Mouse (Mus musculus): ENCODE measurements around the gene Ppat. TPM values are rescaled to one million over a fixed set of nuclear protein-coding genes. Genes with fewer than 3 reads are reported as not detected.
A peak's percentile ranks its signal among the peaks of the same experiment; 100 is the strongest.
"Not testable (repeated sequence)": the region's sequence is repeated elsewhere in the genome, so short reads cannot be mapped to it uniquely, and the experiment has no call there.

The Ppat gene
- total RNA-seq, 1 experiment from 2014 or later = 28.0 TPM

DNA sequence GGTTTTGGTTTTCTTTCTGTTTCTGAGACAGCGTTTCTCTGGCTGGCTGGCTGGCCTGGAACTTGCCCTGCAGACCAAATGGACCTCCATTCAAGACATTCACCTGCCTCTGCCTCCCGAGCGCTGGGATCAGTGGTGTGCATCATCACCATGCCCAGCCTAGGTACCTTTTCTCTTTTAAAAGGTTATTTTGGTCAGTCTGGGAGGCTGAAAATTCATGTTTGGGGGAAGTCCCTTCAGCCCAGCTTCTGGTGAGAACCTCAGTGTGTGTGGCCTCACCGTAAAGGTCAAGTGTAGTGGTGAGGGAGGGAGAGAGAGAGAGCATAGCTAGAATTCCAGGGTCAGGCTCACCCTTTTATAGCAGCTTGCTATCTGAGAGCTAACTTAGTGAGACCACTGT, 3.6 kb downstream of the Ppat start:
- no peak for DNase-seq

DNA sequence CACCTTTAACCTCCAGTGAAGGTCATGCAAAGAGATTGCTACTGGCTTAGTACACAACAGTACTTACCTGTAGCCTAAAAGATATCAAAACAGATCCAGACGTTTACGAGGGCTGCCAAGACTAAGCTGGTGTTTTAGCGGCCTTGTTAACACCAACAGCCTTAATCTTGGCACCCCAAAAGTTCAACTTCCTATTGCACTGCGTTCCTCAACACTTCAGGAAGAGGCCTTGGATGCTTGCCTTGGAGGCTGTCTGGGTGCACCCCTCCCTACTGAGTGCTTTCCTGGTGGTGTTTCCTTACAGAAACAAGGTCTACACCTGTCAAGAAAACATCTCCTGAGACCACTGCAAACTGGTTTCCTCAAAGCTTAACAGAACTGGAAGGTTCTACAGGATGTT, 4.2 kb downstream of the Ppat start:
- DNase-seq = no peak

DNA sequence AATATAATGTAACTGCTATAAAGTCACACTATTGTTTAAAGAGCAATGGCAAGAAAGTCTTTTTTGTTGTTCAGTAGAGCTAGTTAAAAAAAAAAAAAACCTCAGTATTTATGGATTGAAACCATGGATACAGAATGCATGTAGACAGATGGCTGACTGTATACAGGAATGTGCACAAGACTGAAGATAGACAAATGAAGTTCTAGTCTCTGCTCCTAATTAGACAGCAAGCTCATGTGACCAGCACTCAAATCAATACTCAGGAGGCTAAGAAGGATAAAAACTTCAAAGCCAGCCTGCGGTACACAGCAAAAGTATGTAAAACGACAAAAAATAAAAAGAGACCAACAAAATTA, 5.7 kb downstream of the Ppat start:
- DNase-seq = no peak

DNA sequence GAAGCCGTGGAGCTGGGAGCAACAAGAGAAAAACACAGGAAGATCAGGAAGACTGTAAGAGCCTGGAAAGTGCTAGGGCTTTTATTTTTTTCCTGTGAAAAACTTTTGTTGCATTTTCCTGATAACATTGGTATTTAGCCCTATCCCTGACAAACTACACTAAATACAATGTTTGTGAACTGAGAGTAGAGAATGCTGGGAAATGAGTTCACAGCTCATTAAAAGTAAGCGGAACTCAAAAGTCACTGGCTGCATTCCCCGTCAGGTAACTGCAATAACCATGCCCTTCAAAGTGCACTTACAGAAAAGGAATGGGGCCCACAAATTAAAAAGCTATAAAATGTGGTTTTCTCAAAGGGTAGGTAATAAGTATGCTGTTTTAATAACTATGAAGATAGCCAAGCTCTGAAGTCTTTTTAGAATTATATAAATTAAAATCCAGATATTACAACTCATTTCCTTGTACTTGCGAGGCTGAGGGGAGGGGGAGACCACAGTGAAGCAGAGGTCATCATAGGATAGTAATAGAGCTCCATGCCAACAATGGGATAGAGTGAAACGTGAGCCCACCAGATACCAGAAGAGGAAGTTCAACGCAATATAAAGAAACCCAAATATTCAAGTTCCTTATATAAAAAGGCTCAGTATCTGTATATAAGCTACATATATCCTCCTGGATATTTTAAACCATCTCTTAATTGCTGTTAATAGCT, 6.3 kb downstream of the Ppat start:
- no peak for DNase-seq

DNA sequence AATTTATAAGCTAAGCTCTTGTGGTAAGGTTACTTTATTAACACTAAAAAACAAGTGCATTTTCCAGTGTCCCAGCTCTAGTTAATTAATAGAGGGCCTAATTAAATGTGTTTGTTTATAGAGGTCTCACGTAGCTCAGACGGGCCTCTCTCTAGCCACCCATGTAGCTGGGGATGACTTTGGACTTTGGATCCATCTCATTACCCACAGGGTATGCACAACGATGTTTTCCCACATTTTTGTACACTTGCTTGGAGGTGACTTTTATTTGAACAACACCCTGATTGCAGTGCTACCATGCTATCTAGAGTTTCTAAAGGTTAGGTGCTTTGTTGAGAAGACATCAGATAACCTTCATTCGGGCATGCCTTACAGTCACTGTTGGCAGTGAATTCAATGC, 8.9 kb downstream of the Ppat start:
- DNase-seq = no peak

DNA sequence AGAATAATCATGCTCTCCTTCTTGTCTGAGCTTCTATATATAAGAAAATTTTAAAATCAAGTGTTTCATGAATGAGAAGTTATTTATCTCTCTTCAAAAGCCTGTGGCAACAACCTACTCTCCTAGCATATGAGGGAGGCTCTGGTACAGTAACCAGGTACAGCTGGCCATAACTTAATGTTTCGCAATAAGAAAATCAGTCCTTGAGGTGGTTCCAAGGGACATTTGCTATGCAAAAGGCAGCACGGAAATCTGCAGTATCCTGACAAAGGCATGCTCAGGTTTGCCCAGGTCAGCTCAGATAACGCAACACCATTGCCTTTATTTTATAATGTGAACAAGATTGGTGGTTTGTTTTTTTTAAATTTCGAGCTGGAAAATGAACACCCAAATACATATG, 9.4 kb downstream of the Ppat start:
- DNase-seq = no peak

DNA sequence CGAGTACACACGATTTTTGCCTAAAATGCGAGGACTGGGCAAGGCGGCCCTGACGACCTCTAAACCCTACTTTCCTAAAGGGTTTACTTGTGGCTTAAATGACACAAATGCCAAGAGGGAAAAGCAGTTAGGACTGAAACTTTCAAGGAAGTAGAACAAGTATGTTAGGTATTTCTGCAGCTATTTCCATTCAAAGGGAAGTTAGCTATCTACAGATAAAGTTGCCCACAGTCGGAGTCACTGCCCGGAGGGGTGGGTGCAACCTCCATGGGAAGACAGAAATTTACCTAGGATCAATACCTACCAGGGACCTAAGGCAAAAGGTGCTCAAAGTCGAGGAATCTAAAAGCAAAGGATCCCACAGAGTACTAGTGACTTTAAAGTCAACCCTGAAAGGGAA, 11.7 kb downstream of the Ppat start:
- DNase-seq = no peak

DNA sequence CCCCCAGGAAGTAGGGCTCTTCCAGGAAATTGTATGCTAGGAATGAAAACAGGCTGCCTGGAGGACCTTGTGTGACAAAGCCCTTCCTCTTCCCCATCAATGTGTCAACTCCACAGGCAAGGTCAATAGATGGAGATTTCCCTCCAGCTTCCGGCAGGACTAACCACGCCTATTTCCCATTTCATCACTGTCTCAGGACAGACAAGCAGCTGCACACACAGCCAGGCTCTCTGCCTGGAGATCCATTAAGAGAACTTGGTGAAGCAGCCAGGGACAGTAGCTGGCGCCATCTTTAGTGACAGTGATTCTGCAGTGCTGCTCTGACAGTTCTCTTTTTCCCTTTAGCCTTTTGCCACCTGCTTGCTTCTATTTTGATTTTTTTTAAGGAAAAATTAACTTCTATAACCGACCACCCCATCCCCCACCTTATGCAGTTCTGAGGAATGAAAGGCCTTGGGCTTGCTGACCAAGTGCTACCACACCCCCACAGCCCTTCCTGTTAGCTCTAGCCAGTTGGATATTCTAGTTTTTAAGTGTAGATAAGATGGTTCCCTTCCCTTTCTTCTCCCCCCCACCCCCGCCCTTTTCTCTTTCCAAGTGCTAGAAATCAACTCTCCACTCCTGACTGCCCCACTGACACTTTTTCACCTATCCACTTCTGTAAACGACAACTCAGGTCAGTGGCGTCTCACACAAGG, 22.0 kb downstream of the Ppat start:
- DNase-seq = no peak

DNA sequence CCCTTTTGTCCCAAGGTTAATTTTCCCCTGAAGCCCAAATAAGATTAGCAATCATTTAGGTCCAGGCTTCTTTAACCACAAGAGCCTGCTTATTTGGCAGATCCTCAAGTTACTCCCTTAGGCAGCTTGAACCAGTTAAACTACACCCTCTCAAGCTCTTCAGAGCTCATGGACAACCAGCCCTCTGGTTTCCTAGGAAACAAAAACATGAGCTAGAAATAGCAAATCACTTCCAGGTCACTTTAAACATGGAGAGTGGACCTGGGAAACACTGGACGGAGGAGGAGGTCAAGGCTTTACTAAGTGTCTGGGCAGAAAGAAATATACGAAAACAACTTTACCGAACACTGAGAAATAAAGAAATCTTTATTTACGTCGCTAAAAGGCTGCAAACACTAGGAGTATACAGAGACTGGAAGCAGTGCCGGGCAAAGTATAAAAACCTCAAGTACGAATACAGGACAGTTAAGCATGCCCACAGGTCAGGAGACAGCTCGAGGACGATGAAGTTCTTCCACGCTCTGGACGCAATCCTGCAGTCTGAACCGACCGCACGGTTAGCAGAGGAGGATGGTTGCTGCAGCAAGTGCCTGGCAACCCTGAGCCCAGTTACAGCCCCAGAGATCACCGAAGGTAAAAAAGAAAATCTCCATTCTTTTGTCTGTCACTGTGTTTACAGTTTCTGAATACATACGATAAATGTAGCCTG, 23.1 kb downstream of the Ppat start:
- peak; percentile 9 for DNase-seq

DNA sequence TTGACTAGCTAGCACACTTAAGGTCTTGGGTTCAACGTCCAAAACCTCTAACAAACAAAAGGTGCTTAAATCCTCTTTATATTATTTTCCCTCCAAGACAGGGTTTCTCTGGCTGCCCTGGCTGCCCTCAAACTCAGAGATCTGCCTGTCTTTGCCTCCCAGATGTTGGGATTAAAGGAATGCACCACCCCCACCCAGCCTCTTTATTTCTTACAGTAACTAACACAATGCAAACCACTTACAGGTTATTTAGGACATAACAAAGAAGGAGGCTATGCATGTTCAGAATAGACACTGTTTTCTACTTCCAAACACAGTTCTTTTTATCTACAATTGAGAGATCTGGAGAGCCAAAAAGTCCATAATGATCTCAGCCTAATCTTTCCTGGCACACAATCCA, 27.1 kb downstream of the Ppat start:
- no peak for DNase-seq

DNA sequence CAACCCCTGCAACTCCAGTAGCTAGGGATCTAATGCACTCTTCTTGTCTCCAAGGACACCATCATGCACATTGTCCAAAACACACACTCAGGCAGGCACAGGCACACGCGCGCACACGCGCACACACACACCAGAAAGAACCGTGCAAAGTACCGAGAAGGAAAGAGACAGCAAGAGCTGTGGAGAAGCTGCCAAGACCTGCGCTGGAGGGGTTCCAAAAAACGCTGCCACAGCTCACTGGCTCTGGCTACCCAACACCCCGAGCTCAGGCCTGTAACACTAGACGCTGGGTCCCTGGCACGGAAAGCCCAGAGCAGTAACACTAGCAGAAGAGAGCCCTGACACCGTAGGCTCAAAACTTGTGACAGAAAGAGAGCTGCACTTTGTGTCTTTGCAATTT, 27.9 kb downstream of the Ppat start:
- peak; percentile 78 for DNase-seq

DNA sequence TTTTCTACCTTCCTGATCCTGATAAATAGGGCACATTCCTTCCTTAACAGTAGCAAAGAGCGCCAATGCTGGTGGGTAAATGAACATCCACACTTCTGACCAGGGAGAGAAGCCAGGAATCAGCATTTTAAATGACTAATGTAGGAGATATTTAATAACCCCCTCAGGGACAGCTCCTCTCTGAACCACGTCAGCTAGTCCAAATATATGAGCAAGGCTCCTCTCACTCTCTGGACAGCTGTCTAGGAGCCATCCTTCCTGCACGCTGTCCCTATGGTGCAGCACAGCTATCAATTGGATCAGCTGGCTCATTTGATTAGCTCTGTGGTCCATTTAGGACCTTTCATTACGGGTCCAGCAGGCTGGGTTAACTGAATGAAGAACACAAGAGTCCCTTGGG, 28.5 kb downstream of the Ppat start:
- no peak for DNase-seq

DNA sequence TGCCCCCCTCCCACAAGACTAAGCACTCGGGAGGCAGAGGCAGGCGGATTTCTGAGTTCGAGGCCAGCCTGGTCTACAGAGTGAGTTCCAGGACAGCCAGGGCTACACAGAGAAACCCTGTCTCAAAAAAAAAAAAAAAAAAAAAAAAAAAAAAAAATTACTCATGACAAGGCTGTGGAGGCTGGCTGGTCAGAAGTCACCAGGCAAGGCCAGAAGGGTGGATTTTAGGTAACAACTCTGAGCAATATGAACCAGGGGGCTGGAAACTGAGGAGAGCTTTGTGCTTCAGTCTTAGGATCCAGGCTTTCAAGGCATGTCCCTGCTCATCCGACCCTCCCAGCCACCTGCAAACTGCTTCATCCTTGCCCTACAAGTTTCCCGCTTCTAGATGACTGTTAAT, 38.9 kb downstream of the Ppat start:
- not testable (repeated sequence) for DNase-seq

DNA sequence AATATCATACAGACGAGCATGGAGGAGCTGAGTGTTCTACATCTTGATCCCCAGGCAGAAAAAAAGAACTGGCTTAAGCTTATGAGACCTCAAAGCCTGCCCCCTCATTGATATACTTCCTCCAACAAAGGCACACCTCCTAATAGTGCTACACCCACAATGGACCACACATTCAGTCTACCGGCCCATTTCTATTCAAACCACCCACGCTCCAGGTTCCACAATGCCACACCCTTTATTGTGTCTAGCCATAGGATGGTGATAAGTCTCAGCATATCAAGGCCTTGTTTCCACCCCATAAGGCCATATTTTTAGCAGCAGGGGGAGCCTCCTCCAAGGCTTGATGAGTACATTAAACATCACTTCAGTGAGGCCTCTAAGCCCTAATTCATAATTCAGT, 40.6 kb downstream of the Ppat start:
- no peak for DNase-seq

DNA sequence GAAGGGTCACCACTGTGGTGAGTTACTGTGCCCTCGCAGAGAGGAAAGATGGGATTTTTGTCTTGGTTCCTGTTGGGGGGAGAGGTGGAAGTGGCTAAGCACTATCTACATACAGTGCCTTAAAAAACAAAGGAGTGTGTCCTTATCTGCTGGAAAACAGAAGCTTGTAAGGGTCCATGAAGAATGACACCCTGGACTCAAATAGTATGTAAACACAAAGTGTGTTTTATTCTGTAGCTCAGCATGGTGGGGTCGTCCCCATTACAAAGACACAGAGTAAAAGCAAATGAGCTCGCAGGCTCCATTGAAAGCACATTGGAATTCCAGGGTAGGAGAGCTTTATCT, 45.3 kb downstream of the Ppat start:
- DNase-seq = no peak

DNA sequence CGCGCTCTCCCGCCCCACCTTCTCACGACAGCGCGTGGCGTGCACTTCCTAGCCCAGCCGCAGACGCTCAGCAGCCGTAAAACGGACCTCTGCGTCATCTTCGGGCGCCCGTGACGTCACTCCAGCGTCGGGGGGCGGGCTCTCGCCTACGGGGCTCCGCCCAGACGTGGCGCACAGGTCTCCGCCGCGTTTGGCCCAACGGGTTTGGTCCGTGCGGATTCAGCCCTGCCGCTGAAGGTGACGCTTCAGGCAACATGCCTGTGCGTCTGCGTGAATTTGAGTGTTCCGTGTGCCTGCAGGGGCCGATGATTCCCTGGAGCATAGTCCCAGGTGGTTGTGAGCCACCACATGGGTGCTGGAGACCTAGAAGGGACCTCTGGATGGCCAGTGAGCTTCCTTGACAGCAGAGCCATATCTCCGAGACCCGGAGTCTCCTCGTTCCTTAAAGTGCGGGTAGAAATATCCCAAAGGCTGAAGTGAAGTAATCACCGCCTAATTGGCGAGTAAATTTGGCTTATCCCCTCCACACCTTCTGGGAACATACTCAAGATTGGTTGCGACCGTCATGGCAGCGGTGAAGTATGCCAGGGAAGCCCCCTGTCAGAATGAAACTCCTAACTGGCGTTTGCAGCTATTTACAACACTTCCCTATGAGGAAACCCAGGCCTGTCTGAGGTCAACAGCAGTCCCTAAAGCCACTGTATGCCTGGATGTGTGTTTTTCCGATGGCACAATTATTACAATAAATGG, 45.8 kb downstream of the Ppat start, which contains the start of gene Aasdh:
Gene Aasdh, minus strand, starts transcription at position 110 of the 750 bp plus-strand sequence.
- peak; percentile 99 for DNase-seq

DNA sequence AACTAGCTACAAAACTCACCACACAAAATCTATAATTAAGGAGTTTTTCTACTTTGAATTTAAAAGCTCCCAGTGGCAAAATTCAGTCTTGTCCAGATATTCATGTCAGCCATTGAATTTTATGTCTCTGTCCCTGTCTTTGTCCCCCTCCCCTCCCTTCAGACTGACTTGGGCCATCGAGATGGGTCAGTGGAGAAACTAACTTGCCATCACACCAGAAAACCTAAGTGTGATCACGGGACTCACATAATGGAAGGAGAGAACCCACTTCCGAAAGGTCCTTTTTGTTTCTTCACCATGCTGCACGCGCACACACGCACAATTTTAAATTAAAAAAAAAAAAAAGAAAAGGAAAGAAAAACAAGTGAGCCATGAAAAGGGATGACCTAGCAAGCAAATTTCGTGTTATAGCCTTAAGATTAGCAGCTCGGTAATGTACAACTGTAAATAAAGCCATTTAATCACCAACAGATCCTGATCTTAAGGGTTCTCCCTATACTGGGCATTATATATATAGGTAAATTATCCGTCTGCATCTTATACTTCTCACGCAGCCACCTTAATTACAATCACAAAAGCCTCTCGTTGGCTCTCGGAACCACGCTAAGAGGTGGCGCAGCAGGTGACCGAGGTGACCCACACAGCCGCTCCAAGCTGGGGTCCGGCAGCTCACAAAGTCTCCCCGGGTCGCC, 46.5 kb downstream of the Ppat start:
- DNase-seq = no peak

DNA sequence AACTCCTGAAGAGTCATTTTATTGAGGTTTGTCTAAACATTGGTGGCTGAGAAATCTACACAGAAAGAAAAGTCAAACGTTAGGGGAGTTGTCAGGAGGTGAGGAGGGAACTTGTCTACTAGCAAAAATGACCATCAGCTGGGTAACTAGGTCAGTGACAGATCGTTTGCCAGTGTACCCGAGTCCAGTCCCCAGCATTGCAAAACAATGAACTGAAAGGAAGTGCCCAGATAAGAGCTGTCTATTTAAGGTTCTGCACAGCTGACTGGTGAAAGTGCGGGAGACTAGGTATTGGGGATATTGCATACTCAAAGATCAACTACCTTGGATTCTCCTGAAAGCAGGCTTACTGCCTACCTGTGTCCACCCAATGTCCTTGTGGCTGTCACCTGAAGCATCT, 49.2 kb downstream of the Ppat start:
- DNase-seq = no peak

DNA sequence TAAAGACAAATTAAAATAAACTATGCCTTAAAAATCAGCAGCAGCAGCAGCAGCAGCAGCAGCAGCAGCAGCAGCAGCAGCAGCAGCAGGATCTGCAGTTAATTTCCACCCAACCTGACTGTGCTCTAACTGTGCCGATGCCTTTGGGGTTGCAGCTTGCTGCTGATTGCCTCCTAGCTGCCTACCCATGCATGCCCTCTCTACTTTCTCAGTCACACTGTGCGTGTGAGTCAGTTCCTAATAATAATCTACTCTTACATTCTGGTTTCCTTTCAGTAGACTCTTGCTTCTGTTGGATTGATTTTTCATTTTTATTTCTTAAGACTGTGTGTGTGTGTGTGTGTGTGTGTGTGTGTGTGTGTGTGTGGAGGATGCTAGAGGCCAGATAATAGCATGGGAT, 58.3 kb downstream of the Ppat start:
- DNase-seq = no peak

DNA sequence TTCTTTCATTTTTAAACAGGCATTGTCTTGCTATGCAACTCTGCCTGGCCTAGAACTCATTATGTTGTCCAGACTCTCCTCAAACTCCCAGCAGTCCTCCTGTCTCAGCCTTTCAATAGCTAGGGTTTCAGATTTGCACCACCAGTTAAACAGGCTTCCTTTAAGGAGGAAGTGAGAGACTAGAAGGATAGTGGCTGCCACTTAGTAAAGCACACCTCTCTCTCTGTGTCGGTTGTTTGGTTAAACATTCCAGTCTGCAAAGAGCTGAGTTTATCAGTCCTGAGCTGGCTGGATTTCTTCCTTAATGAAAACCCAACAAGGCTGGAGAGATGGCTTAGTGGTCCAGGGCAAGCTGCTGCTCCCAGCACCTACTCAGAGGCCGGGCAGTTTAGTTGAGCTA, 58.8 kb downstream of the Ppat start:
- DNase-seq = no peak

DNA sequence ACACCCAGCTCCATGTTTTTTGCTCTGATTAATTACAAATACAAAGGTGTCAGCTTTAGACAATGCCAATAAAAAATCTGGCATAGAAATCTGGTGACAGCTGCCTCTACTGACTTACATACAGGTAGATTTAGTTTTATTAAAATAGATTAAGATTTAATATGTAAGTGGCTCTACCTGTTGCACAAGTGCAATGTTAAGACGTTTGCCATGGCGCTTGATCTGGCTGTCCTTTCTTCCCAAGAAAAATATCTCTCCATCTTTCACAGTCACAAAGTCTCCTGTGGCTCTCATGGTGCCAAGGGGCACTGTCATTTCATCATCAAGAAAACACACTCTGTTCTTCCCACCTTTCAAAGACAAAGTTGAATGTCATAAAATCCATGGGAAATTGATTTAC, 64.4 kb downstream of the Ppat start:
- no peak for DNase-seq

DNA sequence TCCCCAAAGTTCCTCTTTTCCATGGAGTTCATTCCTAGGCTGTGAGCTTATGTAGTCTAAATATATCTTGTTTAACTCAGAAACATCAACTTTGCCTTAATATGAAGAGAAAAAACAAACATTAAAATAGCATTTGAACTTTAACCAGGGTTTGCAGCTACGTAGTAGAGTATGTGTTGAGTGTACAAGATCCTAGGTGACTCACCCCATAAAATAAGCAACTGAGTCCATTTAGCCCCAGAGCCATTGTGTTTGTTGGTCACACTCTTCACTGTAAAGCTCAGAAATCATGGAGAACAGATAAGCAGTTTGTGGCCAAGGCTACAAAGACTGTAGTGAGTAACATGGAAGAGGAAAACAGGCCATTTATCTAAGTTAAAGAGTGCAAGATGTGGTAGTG, 67.3 kb downstream of the Ppat start:
- DNase-seq = no peak

All from adrenal gland, postnatal 25 days (tissue).